ENCODE assay signal across 8 mouse cellular contexts in the genomic region with DNA sequence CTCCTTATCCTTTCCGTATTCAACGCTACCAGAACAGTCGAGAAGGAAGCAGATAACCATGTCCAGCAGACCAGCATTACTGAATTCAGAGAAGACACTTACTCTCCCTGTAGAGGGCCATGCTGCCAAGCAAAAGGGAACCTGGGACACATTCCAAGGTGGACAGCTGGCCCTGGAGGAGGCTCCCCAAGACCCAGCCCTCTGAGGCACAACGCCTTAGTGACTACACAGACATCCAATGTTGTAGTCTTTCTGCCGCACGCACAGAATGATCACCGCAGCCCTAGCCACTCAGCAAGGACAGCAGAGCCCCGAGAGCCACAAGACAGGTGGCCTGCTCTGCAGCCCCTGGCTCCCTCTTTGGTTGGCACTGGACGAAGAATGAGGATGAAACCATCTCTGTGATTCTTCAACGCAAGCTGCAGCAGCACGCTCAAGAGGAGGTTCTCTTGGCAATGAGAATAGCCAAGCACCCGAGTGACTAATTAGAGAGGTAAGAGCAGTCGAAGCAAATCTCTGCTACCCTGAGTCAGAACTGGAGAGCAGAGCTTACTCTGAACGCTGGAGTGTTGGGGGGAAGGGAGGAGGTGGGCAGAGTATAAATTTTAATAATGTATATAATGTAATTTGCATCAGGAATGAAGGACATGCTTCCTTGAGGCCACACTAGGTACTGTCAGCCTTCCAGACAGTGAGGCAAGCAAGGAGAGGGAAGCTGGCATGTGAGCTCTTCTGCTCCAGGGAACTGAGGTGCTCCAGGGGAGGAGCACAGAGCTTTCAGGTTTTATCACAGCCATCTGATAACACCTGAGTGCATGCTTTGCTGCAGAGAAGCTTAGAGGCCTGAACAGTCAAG.
DNase-seq lines count a peak whose midpoint lies in the region.

No protein-coding gene starts in this region.

- peak; percentile 18 for DNase-seq in urinary bladder, postnatal 14 days (ENCODE audit: low spot score)
- DNase-seq in urinary bladder, postnatal 10 days (ENCODE audit: low spot score) = no peak
- DNase-seq in gastrocnemius, adult 18-20 months (ENCODE audit: low spot score) = peak; percentile 68
- DNase-seq in left cerebral cortex, adult 11 months (ENCODE audit: low spot score) = peak; percentile 16
- DNase-seq in skeletal muscle tissue, adult 2 months (ENCODE audit: low read depth, low spot score) = peak; percentile 65
- no peak for DNase-seq in adrenal gland, postnatal 36 days
- DNase-seq in spleen, postnatal 4 days (ENCODE audit: low spot score in 2 of 2) = no peak
- no peak for DNase-seq in thymus, postnatal 36 days

Comparison
In these comparisons a context has a peak if more than half of its experiments do, and no peak if none do; other contexts are left out.
1. DNase-seq: peak in urinary bladder, postnatal 14 days (single experiment), gastrocnemius, adult 18-20 months (single experiment), left cerebral cortex, adult 11 months (single experiment) and skeletal muscle tissue, adult 2 months (single experiment); none in urinary bladder, postnatal 10 days (single experiment), adrenal gland, postnatal 36 days (0 of 2), spleen, postnatal 4 days (0 of 2) and thymus, postnatal 36 days (0 of 2).